Mouse (Mus musculus) liver, embryonic 14.5 days (tissue): ENCODE results near the gene Tdp1. TPM values are rescaled to one million over a fixed set of nuclear protein-coding genes. Genes with fewer than 3 reads are reported as not detected.

Experiments used
- ATAC-seq: fragments of 200-750 bp; cut with Nextera tagmentation; 2 replicates; pipeline ENCODE4 v1.8.0; 2017; ENCODE audit warnings: moderate number of reproducible peaks, mild to moderate bottlenecking, moderate library complexity; ENCODE audit not compliant: insufficient read depth
- DNase-seq, 3 experiments: peaks; one replicate each; pipeline ENCODE4 v3.0.0-alpha.2; 2012 to 2013; ENCODE audit warnings: low read depth in 3 of 3, low spot score in 3 of 3
- H3K27ac ChIP-seq: fragments of 300-500 bp; sonication (generic); 2 replicates; pipeline ENCODE4 v1.5.1; 2014; ENCODE audit warnings: moderate library complexity, mild to moderate bottlenecking, control low read depth, inconsistent platforms
- H3K27me3 ChIP-seq: fragments of 300-500 bp; sonication (generic); 2 replicates; pipeline ENCODE4 v1.6.1; 2014; ENCODE audit warnings: mild to moderate bottlenecking, low read length, moderate library complexity; ENCODE audit not compliant: control insufficient read depth, insufficient read depth
- H3K36me3 ChIP-seq: fragments of 300-500 bp; sonication (generic); replicated peaks from 2 replicates; pipeline ENCODE4 v1.6.1; 2014; ENCODE audit warnings: low read depth; ENCODE audit not compliant: control insufficient read depth, insufficient read depth
- H3K4me1 ChIP-seq, 2 experiments: fragments of 200-500 bp in 1 of 2; fragments of 300-500 bp in 1 of 2; sonication (generic) in 1 of 2; replicated peaks; 2 replicates each; pipeline ENCODE4 v1.6.1; 2012 to 2014; ENCODE audit warnings: antibody characterized with exemption in 1 of 2, inconsistent platforms in 1 of 2, low read length in 1 of 2; ENCODE audit not compliant: control insufficient read depth in 2 of 2, insufficient read depth in 2 of 2
- H3K4me2 ChIP-seq: fragments of 300-500 bp; sonication (generic); 2 replicates; pipeline ENCODE4 v1.6.1; 2014; ENCODE audit warnings: low read depth, mild to moderate bottlenecking, control low read depth, moderate library complexity
- H3K4me3 ChIP-seq, 2 experiments: fragments of 200-500 bp in 1 of 2; fragments of 300-500 bp in 1 of 2; sonication (generic) in 1 of 2; 2 replicates each; pipeline ENCODE4 v1.5.1; 2012 to 2014; ENCODE audit warnings: low read depth in 2 of 2, low read length in 2 of 2, mild to moderate bottlenecking in 2 of 2, control low read depth in 1 of 2, inconsistent platforms in 1 of 2, moderate library complexity in 1 of 2; ENCODE audit not compliant: insufficient read depth in 1 of 2
- H3K9ac ChIP-seq: fragments of 300-500 bp; sonication (generic); replicated peaks from 2 replicates; pipeline ENCODE4 v1.6.1; 2014; ENCODE audit warnings: mild to moderate bottlenecking, control low read depth, moderate library complexity
- H3K9me3 ChIP-seq: fragments of 300-500 bp; sonication (generic); 2 replicates; pipeline ENCODE4 v1.6.1; 2016; ENCODE audit warnings: low read length, mixed read lengths; ENCODE audit not compliant: control insufficient read depth
- CTCF ChIP-seq: IDR thresholded peaks from 2 replicates; pipeline ENCODE4 v1.5.1; 2016; ENCODE audit warnings: antibody characterized with exemption, low read depth, control low read depth
- EP300 ChIP-seq: IDR thresholded peaks from 2 replicates; pipeline ENCODE4 v1.6.1; 2016; ENCODE audit warnings: antibody characterized with exemption, low read depth
- WGBS: fragments of 180-500 bp; shearing (Covaris S2); extraction: QIAGEN DNeasy Blood & Tissue Kit; methylation state at CpG from one replicate; pipeline ENCODE4 v1.1.7; 2014; ENCODE audit not compliant: insufficient replicate concordance; 5-methylcytosine and 5-hydroxymethylcytosine counted together
- polyA plus RNA-seq, 2 experiments: library from polyadenylated mRNA; depleted of rRNA in 1 of 2; stranded (reverse) in 1 of 2; unstranded in 1 of 2; fragments of >200 nt; fragmentation: Nextera tagmentation in 1 of 2; extraction: Ambion mirVana in 1 of 2; gene quantifications; 2 replicates each; pipeline versions ENCODE4 v1.2.1 to v1.2.3; 2012 to 2014

Gene Tdp1
- polyA plus RNA-seq, 2 experiments, result 16.8 to 23.3 TPM

DNA sequence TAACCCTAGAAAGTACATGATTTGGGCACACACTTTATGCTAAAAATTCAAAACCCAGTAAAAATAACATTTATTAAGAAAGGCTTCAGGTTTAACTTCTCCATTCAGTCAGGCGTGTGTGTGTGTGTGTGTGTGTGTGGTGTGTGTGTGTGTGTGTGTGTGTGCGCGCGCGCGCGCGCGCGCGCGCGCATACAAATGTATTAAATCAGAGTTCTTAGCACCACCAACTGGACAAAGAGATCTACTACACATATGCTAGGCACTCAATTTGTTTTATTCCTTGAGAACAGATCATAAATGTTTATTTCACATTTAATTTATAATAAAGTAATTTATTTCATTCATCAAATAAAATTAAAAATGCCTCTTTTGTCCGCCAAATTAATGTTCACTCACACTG lies 45.6 kb upstream of the Tdp1 start:
- Histone ChIP-seq H3K27ac (no peak overlapping the region), H3K36me3 (no peaks in the 10 kb centered on the region), H3K9ac (no peak overlapping the region), H3K27me3 (no peaks in the 10 kb centered on the region), H3K4me1 (no peaks in the 10 kb centered on the region; a peak in 1 of 4 replicates), H3K4me3 (no peak overlapping the region), H3K9me3 (no peaks in the 10 kb centered on the region), H3K4me2 (no peak overlapping the region)
- ATAC-seq (no peak), DNase-seq (no peak)
- 82% methylated on average over 14 of the region's 14 CpGs for WGBS
- TF ChIP-seq CTCF (no peak), EP300 (no peak)

- no peaks in the 10 kb centered on the region; a peak in 1 of 4 replicates for H3K4me1 ChIP-seq
- 73% methylated on average over 8 of the region's 8 CpGs for WGBS
These were observed 39.4 kb upstream of the Tdp1 start for GRCm38 (mm10) chr12:99844951-99845350.

DNA sequence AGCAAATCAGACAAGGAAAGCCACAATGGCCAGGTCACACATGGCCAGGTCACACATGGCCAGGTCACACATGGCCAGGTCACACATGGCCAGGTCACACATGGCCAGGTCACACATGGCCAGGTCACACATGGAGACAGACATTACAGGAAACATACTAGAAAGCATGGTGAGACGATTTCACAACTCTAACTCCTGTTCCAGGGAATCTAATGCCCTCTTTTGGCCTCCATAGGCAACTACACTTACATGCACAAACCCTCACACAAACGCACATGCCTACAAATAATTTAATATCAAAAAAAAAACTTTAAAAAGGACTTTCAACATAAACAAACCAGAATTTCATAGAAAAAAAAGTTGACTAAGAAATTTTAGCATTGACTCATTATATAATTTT lies 34.3 kb upstream of the Tdp1 start:
- no peak for TF ChIP-seq EP300
- TF ChIP-seq CTCF, result no peak
- Histone ChIP-seq H3K4me3 (no peak overlapping the region), H3K9me3 (no peaks in the 10 kb centered on the region), H3K27me3 (no peaks in the 10 kb centered on the region), H3K36me3 (no peaks in the 10 kb centered on the region), H3K27ac (no peak overlapping the region), H3K4me2 (no peak overlapping the region), H3K9ac (no peak overlapping the region), H3K4me1 (no peaks in the 10 kb centered on the region)
- WGBS, result 59% methylated on average over 2 of the region's 2 CpGs
- DNase-seq, result no peak
- no peak for ATAC-seq

More at GRCm38 (mm10) chr12:99844951-99845350, 39.4 kb upstream of the Tdp1 start:
- no peak overlapping the region for H3K27ac ChIP-seq
- TF ChIP-seq CTCF, result no peak
- TF ChIP-seq EP300, result no peak
- ATAC-seq (no peak), DNase-seq (no peak)
- no peak overlapping the region for H3K4me2 ChIP-seq
- H3K4me3 ChIP-seq, result no peak overlapping the region
- no peaks in the 10 kb centered on the region for H3K9me3 ChIP-seq
- no peak overlapping the region for H3K9ac ChIP-seq
- H3K36me3 ChIP-seq, result no peaks in the 10 kb centered on the region
- no peaks in the 10 kb centered on the region for H3K27me3 ChIP-seq

- Histone ChIP-seq H3K36me3 (no peaks in the 10 kb centered on the region), H3K9me3 (no peaks in the 10 kb centered on the region), H3K27ac (no peak overlapping the region), H3K27me3 (no peaks in the 10 kb centered on the region), H3K4me1 (no peaks in the 10 kb centered on the region), H3K4me3 (no peak overlapping the region), H3K9ac (no peak overlapping the region), H3K4me2 (no peak overlapping the region)
- DNase-seq, result no peak
- 70% methylated on average over 14 of the region's 14 CpGs for WGBS
- no peak for ATAC-seq
- TF ChIP-seq CTCF (no peak), EP300 (no peak)
These were observed 30.7 kb upstream of the Tdp1 start for GRCm38 (mm10) chr12:99853323-99854258.

DNA sequence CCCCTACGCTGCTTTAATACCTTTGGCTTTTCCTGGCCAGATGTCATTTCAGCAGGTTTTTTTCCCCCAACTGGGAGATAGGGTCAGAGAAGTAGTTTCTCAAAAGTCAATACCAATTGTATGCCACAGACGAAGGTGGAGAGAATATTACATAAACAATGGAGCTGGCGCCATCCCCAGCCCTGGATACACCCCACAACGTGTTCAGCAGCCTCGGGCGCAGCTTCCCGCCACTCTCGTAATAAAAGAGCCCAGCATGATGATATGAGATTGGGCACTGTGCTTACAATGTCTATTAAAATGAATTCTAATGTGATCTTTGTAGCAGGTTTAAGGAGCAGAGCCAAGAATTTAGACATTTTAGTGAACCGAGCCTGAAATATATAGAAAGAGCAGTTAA lies 28.3 kb upstream of the Tdp1 start:
- 0 out of 4 replicates have a peak, but pooled peaks cover 0 to 4% of the 10 kb centered on the region in 2 experiments for H3K4me1 ChIP-seq
- H3K4me3 ChIP-seq, result no peak overlapping the region
- no peak for TF ChIP-seq EP300
- no peak overlapping the region for H3K9ac ChIP-seq
- no peak overlapping the region for H3K27ac ChIP-seq
- H3K4me2 ChIP-seq, result no peak overlapping the region
- DNase-seq, result no peak
- WGBS, result 77% methylated on average over 9 of the region's 9 CpGs
- H3K36me3 ChIP-seq, result no peaks in the 10 kb centered on the region
- H3K9me3 ChIP-seq, result no peaks in the 10 kb centered on the region
- no peaks in the 10 kb centered on the region for H3K27me3 ChIP-seq
- ATAC-seq, result no peak
